Comparison of ENCODE assay signal across 7 mouse cellular contexts in the genomic region with DNA sequence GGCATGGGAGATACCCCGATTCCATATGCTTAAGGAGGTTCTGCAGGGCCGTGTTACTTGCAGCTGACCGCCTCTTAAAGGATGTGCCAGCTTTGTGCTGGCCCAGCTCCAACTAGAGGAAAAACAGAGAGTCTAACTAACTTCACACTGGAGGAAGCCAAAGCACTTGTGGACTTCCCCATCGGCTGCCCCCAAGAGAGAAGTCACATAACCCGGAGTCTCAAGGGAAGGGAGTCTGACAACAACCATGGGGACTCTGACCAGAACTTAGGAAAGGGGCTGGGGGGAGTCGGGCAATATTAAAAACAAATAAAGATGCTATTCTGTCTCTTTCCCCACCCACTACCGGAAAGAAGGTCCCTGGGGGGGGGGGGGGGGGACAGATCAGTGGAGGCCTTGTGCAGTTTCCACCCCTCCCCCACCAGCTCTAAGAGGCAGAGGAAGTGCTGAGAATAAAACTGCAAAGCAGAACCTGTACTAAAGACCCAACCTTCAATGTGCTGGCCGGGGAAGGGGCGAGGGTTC. TPM values are rescaled to one million over a fixed set of nuclear protein-coding genes. Genes with fewer than 3 reads are reported as not detected.
A peak's percentile ranks its signal among the peaks of the same experiment; 100 is the strongest.
DNase-seq lines count a peak whose midpoint lies in the region; ATAC-seq and TF ChIP-seq lines count a peak whose summit lies in the region.

No protein-coding gene starts in this region.

- H3K27me3 ChIP-seq in hindbrain, embryonic 15.5 days = no peaks in the 10 kb centered on the region
- H3K27me3 ChIP-seq in limb, embryonic 12.5 days = no peaks in the 10 kb centered on the region; the same call in 1 of the 2 replicates

- H3K9me3 ChIP-seq in hindbrain, embryonic 15.5 days = no peaks in the 10 kb centered on the region
- H3K9me3 ChIP-seq in limb, embryonic 12.5 days = no peaks in the 10 kb centered on the region

- no peak for TF ChIP-seq CTCF in gastrocnemius, adult 2 months (IDR thresholded peaks at IDR 0.05)

- intact Hi-C loops in gastrocnemius, adult 2 months (cut with DNase I) = no loop called here

- ATAC-seq in CD4-positive, CD25-positive, alpha-beta regulatory T cell, adult 4 months = peak; percentile 57
- peak; percentile 47; the same call in 1 of the 2 replicates for ATAC-seq in hindbrain, embryonic 15.5 days (ENCODE audit: low FRiP score, low read depth)
- ATAC-seq in limb, embryonic 12.5 days (ENCODE audit: insufficient number of reproducible peaks, insufficient read depth, low FRiP score, low TSS enrichment, low read depth) = no peak
- ATAC-seq in neutrophil, adult 5-6 weeks (ENCODE audit: extremely low read depth, insufficient number of reproducible peaks, low FRiP score, poor library complexity, severe bottlenecking) = peak; percentile 49

- peaks cover 44% of the 10 kb centered on the region for H3K4me1 ChIP-seq in hindbrain, embryonic 15.5 days (replicated peaks)
- peaks cover 89% of the 10 kb centered on the region for H3K4me1 ChIP-seq in limb, embryonic 12.5 days (replicated peaks)

- no peak overlapping the region for H3K9ac ChIP-seq in hindbrain, embryonic 15.5 days
- no peak overlapping the region for H3K9ac ChIP-seq in limb, embryonic 12.5 days (replicated peaks)

- 42% methylated on average over 9 of the region's 9 CpGs for WGBS in hindbrain, embryonic 15.5 days
- 49% methylated on average over 9 of the region's 9 CpGs for WGBS in limb, embryonic 12.5 days

- DNase-seq in B cell, adult 2 months = peak; percentile 85 to 86
- DNase-seq in gastrocnemius, adult 2 months = peak; percentile 60
- no peak for DNase-seq in embryo, embryonic 9.5 days (ENCODE audit: extremely low spot score)

- peak overlapping the region; percentile 24 for H3K4me3 ChIP-seq in gastrocnemius, adult 2 months
- no peak overlapping the region for H3K4me3 ChIP-seq in hindbrain, embryonic 15.5 days
- no peak overlapping the region for H3K4me3 ChIP-seq in limb, embryonic 12.5 days (replicated peaks)

- H3K27ac ChIP-seq in gastrocnemius, adult 2 months = peak overlapping the region; percentile 91
- 0 out of 2 replicates have a peak overlapping the region, but pooled peaks have one; percentile 0 for H3K27ac ChIP-seq in hindbrain, embryonic 15.5 days (replicated peaks)
- no peak overlapping the region for H3K27ac ChIP-seq in limb, embryonic 12.5 days

- no peaks in the 10 kb centered on the region for H3K36me3 ChIP-seq in hindbrain, embryonic 15.5 days
- H3K36me3 ChIP-seq in limb, embryonic 12.5 days = no peaks in the 10 kb centered on the region

- no peak overlapping the region; the same call in 1 of the 2 replicates for H3K4me2 ChIP-seq in hindbrain, embryonic 15.5 days
- peak overlapping the region; percentile 17 for H3K4me2 ChIP-seq in limb, embryonic 12.5 days

RNA-seq across cellular contexts. Expression of a gene that starts 17.3 kb away (rescaled TPM):
- 1 to 10 TPM in 1 of 2 experiments, under 1 TPM in 1; 0.60 to 1.9 TPM for polyA plus RNA-seq in CD4-positive, CD25-positive, alpha-beta regulatory T cell, adult 4 months (2017; shearing (Covaris generic))
- total RNA-seq in gastrocnemius, adult 2 months (2021) = 10 to 100 TPM; 37.7 to 44.7 TPM
- 2.3 and 2.4 TPM in 2 replicates for polyA plus RNA-seq in hindbrain, embryonic 15.5 days (2015; fragmentation: Nextera tagmentation; extraction: Ambion mirVana)
- 6.8 and 7.7 TPM in 2 replicates for polyA plus RNA-seq in limb, embryonic 12.5 days (2016; fragmentation: Nextera tagmentation; extraction: Ambion mirVana)
- total RNA-seq in neutrophil, adult 5-6 weeks (2017) = 17.8 and 24.0 TPM in 2 replicates
